9 mouse cellular contexts compared by ENCODE assay signal in genomic region chr5:151142241-151142640, GRCm38 (mm10).
A peak's percentile ranks its signal among the peaks of the same experiment; 100 is the strongest.
DNase-seq lines count a peak whose midpoint lies in the region; ATAC-seq and TF ChIP-seq lines count a peak whose summit lies in the region.
"Had no signal": no experiment of that assay in that cellular context is flagged by ENCODE, and none has a peak within 500 bp of the region (broad histone marks: within the 10 kb centered on the region; RNA-seq: fewer than 3 reads in every experiment).

No protein-coding gene starts in this region.

- no peaks in the 10 kb centered on the region for H3K27me3 ChIP-seq in forebrain, embryonic 14.5 days (replicated peaks; ENCODE audit: control insufficient read depth, insufficient read depth, low read length)
- H3K27me3 ChIP-seq in intestine, embryonic 15.5 days (replicated peaks): no peaks in the 10 kb centered on the region
- no peaks in the 10 kb centered on the region for H3K27me3 ChIP-seq in lung, embryonic 16.5 days (ENCODE audit: control insufficient read depth, insufficient read depth, low read depth, low read length)

- H3K9ac ChIP-seq in forebrain, embryonic 14.5 days (ENCODE audit: low read length): no peak overlapping the region
- no peak overlapping the region for H3K9ac ChIP-seq in intestine, embryonic 15.5 days
- H3K9ac ChIP-seq in lung, embryonic 16.5 days (ENCODE audit: low read length): peak overlapping the region; percentile 33; the same call in 1 of the 2 replicates

- peak; percentile 66; the same call in 1 of the 2 replicates for ATAC-seq in forebrain, embryonic 14.5 days
- ATAC-seq in intestine, embryonic 15.5 days: peak; percentile 72
- peak; percentile 69 for ATAC-seq in lung, embryonic 16.5 days (ENCODE audit: low read depth)
- ATAC-seq in megakaryocyte, adult 5-6 weeks (ENCODE audit: poor library complexity, severe bottlenecking): no peak; the same call in 1 of the 2 replicates

- peak overlapping the region; percentile 83 for H3K27ac ChIP-seq in gastrocnemius, adult 2 months
- H3K27ac ChIP-seq in forebrain, embryonic 14.5 days (ENCODE audit: low read depth, low read length): peak overlapping the region; percentile 53; the same call in 1 of the 2 replicates
- no peak overlapping the region for H3K27ac ChIP-seq in intestine, embryonic 15.5 days
- peak overlapping the region; percentile 92 for H3K27ac ChIP-seq in lung, embryonic 16.5 days (ENCODE audit: low read length)

- H3K4me1 ChIP-seq in forebrain, embryonic 14.5 days (ENCODE audit: control insufficient read depth, insufficient read depth, low read length): peaks cover 4% of the 10 kb centered on the region; the same call in 1 of the 2 replicates
- H3K4me1 ChIP-seq in intestine, embryonic 15.5 days (replicated peaks): peaks cover 29% of the 10 kb centered on the region
- H3K4me1 ChIP-seq in lung, embryonic 16.5 days (replicated peaks; ENCODE audit: control insufficient read depth, insufficient read depth, low read length): peaks cover 33% of the 10 kb centered on the region

- DNase-seq in gastrocnemius, adult 2 months: peak; percentile 45
- no peak for DNase-seq in gastrocnemius, postnatal 10 days
- peak; percentile 91 for DNase-seq in adipocyte (ENCODE audit: low spot score)
- peak; percentile 69 for DNase-seq in forebrain, embryonic 14.5 days (ENCODE audit: low spot score)
- DNase-seq in yolk sac, embryonic 10.5 days (ENCODE audit: low spot score): peak; percentile 45

- H3K9me3 ChIP-seq in forebrain, embryonic 14.5 days (replicated peaks; ENCODE audit: control insufficient read depth, low read length): no peaks in the 10 kb centered on the region
- H3K9me3 ChIP-seq in intestine, embryonic 15.5 days: no peaks in the 10 kb centered on the region
- no peaks in the 10 kb centered on the region for H3K9me3 ChIP-seq in lung, embryonic 16.5 days (ENCODE audit: control insufficient read depth, low read length)

- no peak overlapping the region for H3K4me2 ChIP-seq in forebrain, embryonic 14.5 days (ENCODE audit: low read length)
- H3K4me2 ChIP-seq in intestine, embryonic 15.5 days (replicated peaks): no peak overlapping the region
- no peak overlapping the region for H3K4me2 ChIP-seq in lung, embryonic 16.5 days (ENCODE audit: low read depth, low read length)

- no peaks in the 10 kb centered on the region for H3K36me3 ChIP-seq in forebrain, embryonic 14.5 days (ENCODE audit: control insufficient read depth, insufficient read depth, low read length)
- no peaks in the 10 kb centered on the region for H3K36me3 ChIP-seq in intestine, embryonic 15.5 days
- H3K36me3 ChIP-seq in lung, embryonic 16.5 days (ENCODE audit: control insufficient read depth, insufficient read depth, low read length): no peaks in the 10 kb centered on the region
- H3K36me3 ChIP-seq: G1E had no signal

- intact Hi-C loops in gastrocnemius, adult 2 months (cut with DNase I): loop anchor here (5.0 kb wide), 3 partner anchors 45 to 465 kb away; no protein-coding TSS in a partner anchor

- TF ChIP-seq CTCF in gastrocnemius, adult 2 months (IDR thresholded peaks at IDR 0.05): peak; percentile 80

- peak overlapping the region; percentile 52 for H3K4me3 ChIP-seq in gastrocnemius, adult 2 months
- H3K4me3 ChIP-seq in forebrain, embryonic 14.5 days (ENCODE audit: low read depth, low read length): no peak overlapping the region
- H3K4me3 ChIP-seq in intestine, embryonic 15.5 days (replicated peaks): no peak overlapping the region
- H3K4me3 ChIP-seq in lung, embryonic 16.5 days (ENCODE audit: low read length): no peak overlapping the region

- WGBS in forebrain, embryonic 14.5 days: 42% methylated on average over 5 of the region's 5 CpGs
- 30% methylated on average over 5 of the region's 5 CpGs for WGBS in intestine, embryonic 15.5 days
- WGBS in lung, embryonic 16.5 days: 26% methylated on average over 5 of the region's 5 CpGs
